Mouse (Mus musculus) ES-E14 (cell line): Measurements from ENCODE around the gene Olfml1. TPM values are rescaled to one million over a fixed set of nuclear protein-coding genes. Genes with fewer than 3 reads are reported as not detected.

Experiments used
- DNase-seq: peaks from one replicate; pipeline ENCODE4 v3.0.0-alpha.2; 2013; ENCODE audit warnings: low read depth, low spot score
- H3K27ac ChIP-seq: 2 replicates; pipeline ENCODE4 v1.5.1; 2012; ENCODE audit warnings: low read depth, mild to moderate bottlenecking, low read length, moderate library complexity, mixed read lengths; ENCODE audit not compliant: poor library complexity, insufficient read depth, severe bottlenecking
- H3K36me3 ChIP-seq: 2 replicates; pipeline ENCODE4 v1.6.1; 2012; ENCODE audit warnings: mild to moderate bottlenecking, low read length, moderate library complexity, mixed read lengths; ENCODE audit not compliant: control insufficient read depth, poor library complexity, insufficient read depth, severe bottlenecking
- H3K4me1 ChIP-seq, 2 experiments: fragments of 150-350 bp in 1 of 2; sonication (generic) in 1 of 2; 2 replicates each; pipeline ENCODE4 v1.6.1; 2012; ENCODE audit warnings: low read length in 2 of 2, mild to moderate bottlenecking in 1 of 2, mixed read lengths in 1 of 2; ENCODE audit not compliant: control insufficient read depth in 2 of 2, insufficient read depth in 2 of 2, poor library complexity in 1 of 2
- H3K4me3 ChIP-seq, 2 experiments: fragments of 150-350 bp in 1 of 2; sonication (generic) in 1 of 2; 2 replicates each; pipeline ENCODE4 v1.5.1; 2012; ENCODE audit warnings: low read length in 2 of 2, low read depth in 1 of 2, mild to moderate bottlenecking in 1 of 2, mixed read lengths in 1 of 2; ENCODE audit not compliant: insufficient read depth in 1 of 2, poor library complexity in 1 of 2, severe bottlenecking in 1 of 2
- H3K9ac ChIP-seq: 2 replicates; pipeline ENCODE4 v1.6.1; 2012; ENCODE audit warnings: low read depth, mild to moderate bottlenecking, low read length, mixed read lengths; ENCODE audit not compliant: poor library complexity, insufficient read depth, severe bottlenecking
- H3K9me3 ChIP-seq: fragments of 150-350 bp; sonication (generic); 2 replicates; pipeline ENCODE4 v1.6.1; 2012; ENCODE audit warnings: low read depth, mild to moderate bottlenecking, low read length; ENCODE audit not compliant: control insufficient read depth, insufficient read depth
- CHD2 ChIP-seq: IDR thresholded peaks from 2 replicates; pipeline ENCODE4 v1.6.1; 2014; ENCODE audit warnings: mild to moderate bottlenecking, low read depth, low read length, inconsistent platforms
- HCFC1 ChIP-seq: IDR thresholded peaks from 2 replicates; pipeline ENCODE4 v1.6.1; 2012; ENCODE audit warnings: low read length, inconsistent platforms, borderline replicate concordance; ENCODE audit not compliant: insufficient read depth
- MAFK ChIP-seq: IDR thresholded peaks from 2 replicates; pipeline ENCODE4 v1.6.1; 2014; ENCODE audit warnings: mild to moderate bottlenecking, low read depth, low read length, inconsistent platforms; ENCODE audit not compliant: insufficient read depth
- ZC3H11A ChIP-seq: IDR thresholded peaks from 2 replicates; pipeline ENCODE4 v1.6.1; 2012; ENCODE audit warnings: low read depth, mild to moderate bottlenecking, inconsistent platforms, low read length, borderline replicate concordance
- ZNF384 ChIP-seq: IDR thresholded peaks from 2 replicates; pipeline ENCODE4 v1.6.1; 2012; ENCODE audit warnings: low read depth, low read length, inconsistent platforms
- in situ Hi-C, 2 experiments: fragments of 600-800 bp; cut with MboI; formaldehyde crosslinking; loops; one replicate each; pipeline ENCODE4 v1.15.1; 2025; ENCODE audit warnings: low sequenced_read_pairs in 2 of 2, inconsistent platforms in 1 of 2; ENCODE audit not compliant: unreplicated experiment in 2 of 2
- total RNA-seq: library from RNA; depleted of rRNA; stranded (reverse); fragments of 300-350 nt; gene quantifications from 2 replicates; pipeline ENCODE4 v1.2.3, GENCODE M21; 2012

Gene Olfml1
- total RNA-seq, 1 experiment: 0.94 TPM

GRCm38 (mm10) chr7:107560675-107561074 lies 6.6 kb upstream of the Olfml1 start:
- TF ChIP-seq ZNF384 (no peak), MAFK (no peak), CHD2 (no peak), ZC3H11A (no peak), HCFC1 (no peak)
- Histone ChIP-seq H3K27ac (no peak overlapping the region), H3K9me3 (no peaks in the 10 kb centered on the region), H3K9ac (no peak overlapping the region), H3K4me1 (no peaks in the 10 kb centered on the region), H3K4me3 (no peak overlapping the region), H3K36me3 (no peaks in the 10 kb centered on the region)
- in situ Hi-C loops: loop anchor here in 1 of 2 experiments (25.0 kb wide), 1 partner anchor 348 kb away; the partner anchor contains the start of gene Rbmxl2
- DNase-seq: no peak

- no peak for DNase-seq
- in situ Hi-C loops: loop anchor here in 1 of 2 experiments (25.0 kb wide), 1 partner anchor 349 kb away; the partner anchor contains the start of gene Rbmxl2
- TF ChIP-seq ZC3H11A (no peak), HCFC1 (no peak), ZNF384 (no peak), MAFK (no peak), CHD2 (no peak)
- no peaks in the 10 kb centered on the region for H3K36me3 ChIP-seq
- H3K9me3 ChIP-seq: no peaks in the 10 kb centered on the region
- no peak overlapping the region for H3K9ac ChIP-seq
- H3K27ac ChIP-seq: no peak overlapping the region
- no peaks in the 10 kb centered on the region for H3K4me1 ChIP-seq
- H3K4me3 ChIP-seq: no peak overlapping the region
Observed at GRCm38 (mm10) chr7:107561584-107561983, 5.7 kb upstream of the Olfml1 start.

GRCm38 (mm10) chr7:107563727-107564126 lies 3.5 kb upstream of the Olfml1 start:
- Histone ChIP-seq H3K4me1 (no peaks in the 10 kb centered on the region), H3K9me3 (no peaks in the 10 kb centered on the region), H3K36me3 (no peaks in the 10 kb centered on the region), H3K27ac (no peak overlapping the region), H3K4me3 (no peak overlapping the region), H3K9ac (no peak overlapping the region)
- no peak for DNase-seq
- in situ Hi-C loops: loop anchor here in 1 of 2 experiments (25.0 kb wide), 1 partner anchor 351 kb away; the partner anchor contains the start of gene Rbmxl2
- TF ChIP-seq MAFK: no peak
- no peak for TF ChIP-seq CHD2
- no peak for TF ChIP-seq HCFC1
- no peak for TF ChIP-seq ZNF384
- no peak for TF ChIP-seq ZC3H11A

GRCm38 (mm10) chr7:107567674-107568073 lies 428 bp downstream of the Olfml1 start:
- no peaks in the 10 kb centered on the region for H3K36me3 ChIP-seq
- DNase-seq: no peak
- no peaks in the 10 kb centered on the region for H3K9me3 ChIP-seq
- TF ChIP-seq ZNF384: no peak
- no peak for TF ChIP-seq MAFK
- no peak for TF ChIP-seq HCFC1
- no peak for TF ChIP-seq CHD2
- TF ChIP-seq ZC3H11A: no peak
- H3K9ac ChIP-seq: no peak overlapping the region
- H3K27ac ChIP-seq: no peak overlapping the region
- no peak overlapping the region for H3K4me3 ChIP-seq
- in situ Hi-C loops: loop anchor here in 1 of 2 experiments (25.0 kb wide), 1 partner anchor 355 kb away; the partner anchor contains the start of gene Rbmxl2
- H3K4me1 ChIP-seq: no peaks in the 10 kb centered on the region

- Histone ChIP-seq H3K9ac (no peak overlapping the region), H3K36me3 (no peaks in the 10 kb centered on the region), H3K9me3 (no peaks in the 10 kb centered on the region), H3K27ac (no peak overlapping the region), H3K4me3 (no peak overlapping the region), H3K4me1 (no peaks in the 10 kb centered on the region)
- no peak for DNase-seq
- in situ Hi-C loops: loop anchor here in 1 of 2 experiments (25.0 kb wide), 1 partner anchor 357 kb away; the partner anchor contains the start of gene Rbmxl2
- TF ChIP-seq MAFK (no peak), HCFC1 (no peak), ZC3H11A (no peak), ZNF384 (no peak), CHD2 (no peak)
Observed at GRCm38 (mm10) chr7:107568971-107569370, 1.7 kb downstream of the Olfml1 start.
